Mouse (Mus musculus): ENCODE measurements around the gene Trim11. TPM values are rescaled to one million over a fixed set of nuclear protein-coding genes. Genes with fewer than 3 reads are reported as not detected.
"Not testable (repeated sequence)": the region's sequence is repeated elsewhere in the genome, so short reads cannot be mapped to it uniquely, and the experiment has no call there.

Gene Trim11
- polyA plus RNA-seq, 1 experiment from 2014 or later = 17.3 TPM

- not testable (repeated sequence) for H3K36me3 ChIP-seq (ENCODE audit: control insufficient read depth, insufficient read depth, low read length); H3K9me3 ChIP-seq (ENCODE audit: control insufficient read depth, low read length); DNase-seq (ENCODE audit: low spot score)
- peak overlapping the region; percentile 91 for H3K4me3 ChIP-seq (ENCODE audit: low read depth, low read length)
- peaks cover 20% of the 10 kb centered on the region for H3K27me3 ChIP-seq (replicated peaks; ENCODE audit: control insufficient read depth, insufficient read depth, low read length)
- H3K4me2 ChIP-seq = peak overlapping the region; percentile 97
- H3K9ac ChIP-seq (ENCODE audit: low read depth, low read length) = peak overlapping the region; percentile 99
- WGBS = 0% methylated on average over 17 of the region's 17 CpGs
- H3K4me1 ChIP-seq (replicated peaks; ENCODE audit: control insufficient read depth, insufficient read depth, low read length) = peaks cover 21% of the 10 kb centered on the region
- ATAC-seq (replicated peaks; ENCODE audit: low FRiP score) = peak; percentile 28; the same call in 1 of the 2 replicates
- H3K27ac ChIP-seq (ENCODE audit: low read depth, low read length) = peak overlapping the region; percentile 100
Measured at GRCm38 (mm10) chr11:58954170-58954419, 23.8 kb upstream of the Trim11 start.

GRCm38 (mm10) chr11:58954420-58955142 lies 23.3 kb upstream of the Trim11 start, which contains the start of the genes Hist3h2a and Trim17:
Gene Hist3h2a, plus strand, starts transcription at chr11:58954685.
Gene Trim17, plus strand, starts transcription at chr11:58954685.
- Histone ChIP-seq H3K27ac (ENCODE audit: low read depth, low read length) (peak within 1 kb of the TSS; percentile 100), H3K9ac (ENCODE audit: low read depth, low read length) (peak within 1 kb of the TSS; percentile 99), H3K9me3 (ENCODE audit: control insufficient read depth, low read length) (no peaks in the 10 kb centered on the region), H3K4me2 (peak within 1 kb of the TSS; percentile 97), H3K36me3 (ENCODE audit: control insufficient read depth, insufficient read depth, low read length) (no peaks in the 10 kb centered on the region; the same call in 1 of the 2 replicates), H3K4me3 (ENCODE audit: low read depth, low read length) (peak within 1 kb of the TSS; percentile 91), H3K27me3 (replicated peaks; ENCODE audit: control insufficient read depth, insufficient read depth, low read length) (peaks cover 15% of the 10 kb centered on the region), H3K4me1 (replicated peaks; ENCODE audit: control insufficient read depth, insufficient read depth, low read length) (peaks cover 25% of the 10 kb centered on the region)
- DNase-seq (ENCODE audit: low spot score) (peak; percentile 83), ATAC-seq (replicated peaks; ENCODE audit: low FRiP score) (peak; percentile 88)
- WGBS = under 1% methylated on average over 49 of the region's 49 CpGs

DNA sequence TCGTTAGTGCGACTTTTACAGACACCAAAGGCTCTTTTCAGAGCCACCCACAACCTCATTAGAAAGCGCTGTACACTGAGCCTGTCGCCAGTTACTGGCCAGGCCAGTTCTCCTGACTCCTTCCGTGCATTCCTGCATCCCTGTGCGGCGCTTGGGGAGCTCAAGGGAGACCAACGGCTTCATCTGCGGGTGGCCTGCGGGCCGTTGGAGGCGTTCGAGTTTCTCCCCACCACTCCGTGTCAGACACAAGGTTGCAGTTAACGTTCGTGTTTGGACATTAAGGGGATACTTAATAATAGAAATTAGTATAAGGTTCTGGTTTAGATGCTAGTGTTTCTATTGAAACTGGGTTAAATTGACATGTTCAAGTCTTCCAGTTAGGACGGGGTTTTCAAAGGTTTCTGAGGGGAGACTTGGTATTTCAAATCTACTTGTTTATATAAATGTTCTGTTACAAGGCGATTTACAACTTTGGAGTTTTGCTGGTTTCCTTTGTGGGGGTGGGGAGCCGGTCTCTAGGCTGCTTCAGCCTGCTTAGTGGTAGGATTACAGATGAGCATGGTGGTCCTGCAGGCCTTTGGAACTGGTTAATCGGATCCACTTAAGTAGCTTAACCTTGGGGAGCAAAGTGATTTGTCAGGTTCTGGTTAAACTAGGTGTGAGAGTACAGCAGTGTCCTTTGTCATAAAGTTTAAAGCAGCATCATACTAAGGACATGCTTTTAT lies 22.6 kb upstream of the Trim11 start:
- ATAC-seq (replicated peaks; ENCODE audit: low FRiP score) (no peak), DNase-seq (ENCODE audit: low spot score) (no peak)
- Histone ChIP-seq H3K4me2 (peak overlapping the region; percentile 97), H3K36me3 (ENCODE audit: control insufficient read depth, insufficient read depth, low read length) (no peaks in the 10 kb centered on the region; the same call in 1 of the 2 replicates), H3K9ac (ENCODE audit: low read depth, low read length) (peak overlapping the region; percentile 99), H3K4me1 (replicated peaks; ENCODE audit: control insufficient read depth, insufficient read depth, low read length) (peaks cover 28% of the 10 kb centered on the region), H3K27me3 (replicated peaks; ENCODE audit: control insufficient read depth, insufficient read depth, low read length) (peaks cover 9% of the 10 kb centered on the region), H3K9me3 (ENCODE audit: control insufficient read depth, low read length) (no peaks in the 10 kb centered on the region), H3K27ac (ENCODE audit: low read depth, low read length) (peak overlapping the region; percentile 100), H3K4me3 (ENCODE audit: low read depth, low read length) (peak overlapping the region; percentile 91)
- WGBS = 1% methylated on average over 20 of the region's 20 CpGs

GRCm38 (mm10) chr11:58955868-58956257 lies 22.0 kb upstream of the Trim11 start:
- H3K4me2 ChIP-seq = peak overlapping the region; percentile 97
- H3K27ac ChIP-seq (ENCODE audit: low read depth, low read length) = peak overlapping the region; percentile 100
- no peaks in the 10 kb centered on the region for H3K9me3 ChIP-seq (ENCODE audit: control insufficient read depth, low read length)
- peaks cover 28% of the 10 kb centered on the region for H3K4me1 ChIP-seq (replicated peaks; ENCODE audit: control insufficient read depth, insufficient read depth, low read length)
- DNase-seq (ENCODE audit: low spot score) = no peak
- 39% methylated on average over 8 of the region's 8 CpGs for WGBS
- no peaks in the 10 kb centered on the region; the same call in 1 of the 2 replicates for H3K36me3 ChIP-seq (ENCODE audit: control insufficient read depth, insufficient read depth, low read length)
- H3K4me3 ChIP-seq (ENCODE audit: low read depth, low read length) = peak overlapping the region; percentile 91
- no peak for ATAC-seq (replicated peaks; ENCODE audit: low FRiP score)
- peak overlapping the region; percentile 99 for H3K9ac ChIP-seq (ENCODE audit: low read depth, low read length)
- peaks cover 5% of the 10 kb centered on the region for H3K27me3 ChIP-seq (replicated peaks; ENCODE audit: control insufficient read depth, insufficient read depth, low read length)

GRCm38 (mm10) chr11:58957226-58957914 lies 20.5 kb upstream of the Trim11 start:
- H3K9ac ChIP-seq (ENCODE audit: low read depth, low read length) = no peak overlapping the region
- ATAC-seq (replicated peaks; ENCODE audit: low FRiP score) (no peak), DNase-seq (ENCODE audit: low spot score) (no peak)
- no peak overlapping the region for H3K27ac ChIP-seq (ENCODE audit: low read depth, low read length)
- H3K4me3 ChIP-seq (ENCODE audit: low read depth, low read length) = peak overlapping the region; percentile 9; the same call in 1 of the 2 replicates
- H3K4me2 ChIP-seq = peak overlapping the region; percentile 97
- peaks cover 12% of the 10 kb centered on the region for H3K27me3 ChIP-seq (replicated peaks; ENCODE audit: control insufficient read depth, insufficient read depth, low read length)
- WGBS = 94% methylated on average over 5 of the region's 5 CpGs
- H3K9me3 ChIP-seq (ENCODE audit: control insufficient read depth, low read length) = no peaks in the 10 kb centered on the region
- H3K4me1 ChIP-seq (replicated peaks; ENCODE audit: control insufficient read depth, insufficient read depth, low read length) = peaks cover 28% of the 10 kb centered on the region
- H3K36me3 ChIP-seq (ENCODE audit: control insufficient read depth, insufficient read depth, low read length) = no peaks in the 10 kb centered on the region; the same call in 1 of the 2 replicates

GRCm38 (mm10) chr11:58958536-58958935 lies 19.4 kb upstream of the Trim11 start:
- H3K9me3 ChIP-seq (ENCODE audit: control insufficient read depth, low read length) = no peaks in the 10 kb centered on the region
- peak overlapping the region; percentile 96 for H3K4me2 ChIP-seq
- H3K4me3 ChIP-seq (ENCODE audit: low read depth, low read length) = no peak overlapping the region
- no peak overlapping the region for H3K27ac ChIP-seq (ENCODE audit: low read depth, low read length)
- 78% methylated on average over 6 of the region's 6 CpGs for WGBS
- no peak for ATAC-seq (replicated peaks; ENCODE audit: low FRiP score)
- H3K4me1 ChIP-seq (replicated peaks; ENCODE audit: control insufficient read depth, insufficient read depth, low read length) = peaks cover 22% of the 10 kb centered on the region
- H3K27me3 ChIP-seq (replicated peaks; ENCODE audit: control insufficient read depth, insufficient read depth, low read length) = peaks cover 18% of the 10 kb centered on the region
- DNase-seq (ENCODE audit: low spot score) = no peak
- H3K36me3 ChIP-seq (ENCODE audit: control insufficient read depth, insufficient read depth, low read length) = no peaks in the 10 kb centered on the region; the same call in 1 of the 2 replicates
- 0 out of 2 replicates have a peak overlapping the region, but pooled peaks have one; percentile 14 for H3K9ac ChIP-seq (ENCODE audit: low read depth, low read length)

DNA sequence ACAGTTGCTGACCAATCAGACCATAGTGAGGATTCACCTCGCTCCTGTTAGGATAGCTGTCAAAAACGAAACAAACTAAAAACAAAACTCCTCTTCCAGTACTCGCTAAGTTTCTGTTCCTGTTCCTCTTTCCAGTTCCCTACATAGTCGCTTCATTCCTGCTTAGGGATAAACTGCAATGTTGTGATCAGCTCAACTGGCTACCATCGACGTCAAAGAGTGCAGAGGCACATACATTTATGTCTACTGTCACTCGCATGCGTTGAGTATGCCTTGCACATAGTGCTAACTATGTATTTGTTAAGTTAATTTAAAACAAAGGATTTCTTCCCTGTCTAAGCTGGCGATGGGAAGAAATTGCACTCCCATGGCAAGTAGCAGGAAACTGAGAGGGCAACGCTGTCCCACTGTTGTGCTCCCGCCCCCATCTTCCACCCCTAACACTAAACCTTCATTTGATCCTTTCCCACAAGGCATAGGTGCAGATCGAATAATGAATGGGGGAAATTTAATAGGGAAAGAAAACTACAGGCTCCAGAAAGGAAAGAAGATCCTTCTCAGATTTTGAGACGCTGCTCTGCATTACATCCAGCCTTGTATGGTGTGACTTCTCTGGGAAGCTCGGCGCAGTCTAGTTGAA lies 18.6 kb upstream of the Trim11 start:
- Histone ChIP-seq H3K36me3 (ENCODE audit: control insufficient read depth, insufficient read depth, low read length) (no peaks in the 10 kb centered on the region; the same call in 1 of the 2 replicates), H3K4me2 (peak overlapping the region; percentile 96), H3K27me3 (replicated peaks; ENCODE audit: control insufficient read depth, insufficient read depth, low read length) (peaks cover 19% of the 10 kb centered on the region), H3K4me1 (replicated peaks; ENCODE audit: control insufficient read depth, insufficient read depth, low read length) (peaks cover 22% of the 10 kb centered on the region), H3K4me3 (ENCODE audit: low read depth, low read length) (peak overlapping the region; percentile 57), H3K9me3 (ENCODE audit: control insufficient read depth, low read length) (no peaks in the 10 kb centered on the region), H3K27ac (ENCODE audit: low read depth, low read length) (no peak overlapping the region; the same call in 1 of the 2 replicates), H3K9ac (ENCODE audit: low read depth, low read length) (peak overlapping the region; percentile 66)
- DNase-seq (ENCODE audit: low spot score) (no peak), ATAC-seq (replicated peaks; ENCODE audit: low FRiP score) (no peak)
- 27% methylated on average over 15 of the region's 15 CpGs for WGBS

GRCm38 (mm10) chr11:58959921-58960465 lies 17.9 kb upstream of the Trim11 start:
- H3K9me3 ChIP-seq (ENCODE audit: control insufficient read depth, low read length) = no peaks in the 10 kb centered on the region
- WGBS = 1% methylated on average over 40 of the region's 40 CpGs
- peaks cover 22% of the 10 kb centered on the region for H3K4me1 ChIP-seq (replicated peaks; ENCODE audit: control insufficient read depth, insufficient read depth, low read length)
- DNase-seq (ENCODE audit: low spot score) = peak; percentile 84
- peak overlapping the region; percentile 57 for H3K4me3 ChIP-seq (ENCODE audit: low read depth, low read length)
- H3K4me2 ChIP-seq = peak overlapping the region; percentile 96
- peak; percentile 84 for ATAC-seq (replicated peaks; ENCODE audit: low FRiP score)
- no peaks in the 10 kb centered on the region; the same call in 1 of the 2 replicates for H3K36me3 ChIP-seq (ENCODE audit: control insufficient read depth, insufficient read depth, low read length)
- H3K27me3 ChIP-seq (replicated peaks; ENCODE audit: control insufficient read depth, insufficient read depth, low read length) = peaks cover 20% of the 10 kb centered on the region
- peak overlapping the region; percentile 66 for H3K9ac ChIP-seq (ENCODE audit: low read depth, low read length)
- H3K27ac ChIP-seq (ENCODE audit: low read depth, low read length) = peak overlapping the region; percentile 7; the same call in 1 of the 2 replicates

Data from liver, embryonic 11.5 days (tissue).